Mouse (Mus musculus): ENCODE measurements at regions not wholly inside any gene's neighbourhood (a gene's known extent, or its start where the extent isn't known, plus 50 kb on each side); places are given as distances from the start of the nearest gene placed in this dataset.

DNA sequence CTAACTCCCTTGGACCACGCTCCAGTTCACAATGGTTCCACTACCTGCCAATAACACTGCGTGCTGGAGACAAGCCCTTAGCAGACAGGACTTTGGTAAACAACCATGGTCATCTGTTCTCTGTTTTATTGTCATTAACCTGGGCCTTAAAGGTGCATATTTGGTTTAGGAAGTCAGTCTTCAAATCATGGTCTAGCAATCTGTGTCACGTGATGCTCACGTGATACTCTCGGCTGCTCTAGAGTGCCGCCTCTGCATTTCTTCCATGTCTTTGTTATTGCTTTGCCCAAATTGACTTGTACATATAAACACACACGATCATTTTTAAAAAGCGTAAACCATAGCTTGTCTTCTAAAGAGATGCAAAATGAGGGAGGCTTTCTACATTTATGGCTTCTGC lies 139.8 kb upstream of the 4930535I16Rik start:
- no peak for DNase-seq

DNA sequence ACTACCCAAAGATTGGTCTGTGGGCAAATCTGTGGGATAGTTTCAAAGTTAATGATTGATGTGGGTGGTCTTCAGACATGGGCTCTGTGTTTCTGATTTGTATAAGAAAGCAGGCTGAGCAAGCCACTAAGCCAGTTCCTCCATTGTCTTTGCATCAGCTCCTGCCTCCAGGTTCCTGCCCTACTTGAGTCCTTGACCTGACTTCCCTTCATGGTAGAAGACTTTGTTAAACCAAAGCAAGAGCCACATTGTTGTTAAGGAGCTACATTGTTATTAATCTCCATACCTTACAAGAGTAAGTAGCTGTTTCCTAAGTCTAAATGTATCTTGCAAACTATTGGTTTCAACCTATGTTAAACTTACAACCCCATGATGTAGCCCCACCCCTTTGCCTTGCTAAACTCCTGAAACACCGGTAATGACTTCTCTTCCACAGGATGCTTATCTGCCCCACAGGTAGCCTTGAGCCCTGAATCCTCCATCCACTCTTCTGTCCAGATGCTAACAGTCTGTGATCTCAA lies 136.5 kb upstream of the 4930535I16Rik start:
- DNase-seq: no peak

DNA sequence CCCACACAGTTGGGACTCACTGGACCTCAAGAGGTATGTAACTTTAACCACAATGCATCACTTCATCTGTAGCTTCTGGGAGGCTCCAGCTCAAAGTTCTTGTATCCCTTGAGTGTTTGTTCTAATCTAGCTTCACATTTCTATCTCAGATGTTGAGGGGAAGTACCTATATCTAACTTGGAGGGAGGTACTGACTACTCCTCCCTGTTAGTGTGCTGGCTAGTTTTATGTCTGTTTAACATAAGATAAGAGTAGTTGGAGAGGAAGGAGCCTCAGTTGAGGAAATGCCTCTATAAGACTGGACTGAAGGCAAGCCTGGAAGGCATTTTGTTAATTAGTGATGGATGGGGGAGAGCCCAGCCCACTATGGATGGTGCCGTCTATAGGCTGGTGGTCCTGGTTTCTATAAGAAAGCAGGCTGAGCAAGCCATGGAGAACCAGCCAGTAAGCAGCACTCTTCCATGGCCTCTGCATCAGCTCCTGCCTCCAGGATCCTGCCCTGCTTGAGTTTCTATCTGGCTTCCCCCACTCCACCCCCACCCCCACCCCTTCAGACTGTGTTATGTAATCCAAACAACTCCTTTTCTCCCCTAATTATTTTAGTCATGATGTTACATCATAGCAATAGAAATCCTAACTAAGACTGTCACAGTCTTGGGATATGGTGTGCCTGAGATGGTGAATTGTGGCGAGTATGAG lies 135.7 kb upstream of the 4930535I16Rik start:
- no peak for DNase-seq

DNA sequence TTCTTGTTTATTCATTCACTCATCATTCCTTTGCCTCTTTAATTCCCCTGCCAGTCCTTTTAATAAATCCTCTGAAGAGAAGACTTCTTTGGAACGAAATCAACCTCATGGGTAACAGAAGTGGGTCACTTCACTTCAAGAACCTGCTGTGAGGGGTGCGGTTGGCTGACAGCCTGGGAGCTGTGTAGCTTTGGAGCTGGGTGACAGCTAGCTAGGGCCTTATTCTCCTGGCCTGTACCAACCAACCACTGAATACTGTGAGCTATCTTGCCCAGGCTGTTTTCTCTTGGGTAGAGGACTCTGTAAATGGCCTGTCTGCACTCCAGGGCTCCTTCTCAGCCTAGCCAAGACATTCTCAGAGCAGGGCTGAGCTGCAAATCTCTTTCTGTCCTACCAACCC lies 134.6 kb upstream of the 4930535I16Rik start:
- DNase-seq: no peak

DNA sequence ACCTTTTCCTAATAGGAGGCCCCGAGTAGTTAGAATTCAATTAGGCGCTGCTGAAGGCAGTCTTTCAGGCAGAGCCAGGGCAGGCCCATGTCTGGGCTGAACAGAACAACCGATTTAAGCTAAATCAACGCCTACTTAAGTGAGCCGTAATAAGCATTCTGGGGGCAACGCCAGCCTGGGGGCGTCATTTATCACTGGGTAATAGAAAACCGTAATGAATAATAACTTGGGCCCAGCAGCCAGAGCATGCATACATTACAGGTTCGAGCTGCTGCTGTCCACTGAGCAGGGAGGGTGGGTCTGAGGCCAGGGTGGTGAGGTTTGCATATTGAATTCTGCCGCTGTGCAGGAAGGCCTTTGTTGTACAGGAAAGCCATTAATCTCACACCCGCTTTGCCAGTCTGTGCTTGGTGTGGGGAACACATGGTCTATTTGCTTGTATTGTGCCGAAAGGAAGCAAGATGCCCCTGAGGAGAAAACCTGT lies 130.6 kb upstream of the 4930535I16Rik start:
- DNase-seq: peak; percentile 8

DNA sequence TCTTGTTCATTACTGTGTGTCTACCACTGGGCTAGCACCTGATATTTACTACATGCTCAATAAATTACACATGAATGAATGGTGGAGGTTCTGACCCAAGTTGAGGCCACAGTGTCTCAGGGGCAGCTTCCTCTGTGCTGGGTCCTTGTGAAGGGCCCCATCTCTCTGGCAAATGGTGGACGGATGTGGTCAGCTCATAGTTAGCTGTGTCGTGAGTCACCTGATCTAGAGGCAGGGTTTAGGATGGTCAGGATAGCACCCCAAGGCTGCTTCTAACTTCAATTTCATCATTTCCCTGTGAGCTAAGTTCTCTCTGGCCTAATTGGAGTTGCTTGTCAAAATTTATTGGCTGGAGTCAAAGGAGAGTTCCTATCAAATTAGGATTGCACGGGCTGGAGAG lies 130.1 kb upstream of the 4930535I16Rik start:
- no peak for DNase-seq

DNA sequence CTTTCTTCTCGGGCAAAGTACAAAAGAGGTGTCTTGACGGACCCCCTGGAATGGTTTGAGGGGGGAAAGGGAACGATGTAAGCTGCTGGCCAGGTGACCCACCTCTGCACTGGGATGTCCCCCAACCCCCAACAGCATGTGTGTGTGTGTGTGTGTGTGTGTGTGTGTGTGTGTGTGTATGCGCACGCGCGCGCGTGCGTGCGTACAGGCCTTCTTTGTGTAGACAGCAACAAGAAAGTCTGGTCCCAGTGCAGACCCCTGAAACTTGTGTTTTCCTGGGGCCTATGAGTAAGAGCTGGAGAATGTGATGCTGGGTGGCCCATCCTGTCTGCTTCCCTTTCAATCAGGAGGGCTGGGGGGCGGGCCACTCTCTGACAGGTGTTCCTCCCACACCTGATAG lies 118.7 kb upstream of the 4930535I16Rik start:
- DNase-seq: no peak

DNA sequence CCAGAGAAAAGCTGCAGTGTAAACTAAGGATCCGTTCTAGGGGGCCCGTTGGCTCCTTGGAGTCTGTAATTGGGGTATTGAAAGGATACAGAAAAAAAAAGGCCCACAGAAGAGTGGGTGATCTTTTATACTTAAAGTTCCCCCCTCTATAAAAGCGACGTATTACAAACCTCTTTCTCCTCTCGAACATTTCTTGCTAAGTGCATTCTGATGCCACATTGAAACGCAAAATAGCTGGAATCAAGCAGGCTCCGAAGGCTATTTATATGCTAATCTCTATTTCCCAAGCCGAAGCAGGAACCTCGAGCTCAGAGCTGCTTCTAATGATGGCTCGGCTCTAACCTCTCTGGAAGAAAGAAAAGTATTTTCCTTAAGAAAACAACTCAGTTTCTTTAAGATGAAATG lies 117.8 kb upstream of the 4930535I16Rik start:
- DNase-seq: no peak

DNA sequence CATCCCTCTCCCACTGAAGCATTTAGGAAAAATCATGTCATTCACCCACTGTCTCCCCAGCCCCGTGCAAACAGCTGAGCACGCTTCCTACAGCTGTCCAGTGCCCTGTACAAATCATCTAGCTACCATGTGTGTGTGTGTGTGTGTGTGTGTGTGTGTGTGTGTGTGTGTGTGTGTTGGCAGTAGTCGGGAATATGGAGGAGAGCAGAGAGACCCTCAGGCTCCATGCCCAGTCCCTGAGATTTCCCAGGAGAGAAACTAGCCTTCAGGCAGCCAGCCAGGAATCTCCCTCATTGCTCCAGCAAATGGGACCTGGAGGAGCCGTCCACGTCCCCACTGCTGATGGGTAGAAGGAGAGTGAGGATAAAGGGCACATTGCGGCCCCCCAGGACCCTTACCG lies 117.4 kb upstream of the 4930535I16Rik start:
- peak; percentile 47 for DNase-seq

DNA sequence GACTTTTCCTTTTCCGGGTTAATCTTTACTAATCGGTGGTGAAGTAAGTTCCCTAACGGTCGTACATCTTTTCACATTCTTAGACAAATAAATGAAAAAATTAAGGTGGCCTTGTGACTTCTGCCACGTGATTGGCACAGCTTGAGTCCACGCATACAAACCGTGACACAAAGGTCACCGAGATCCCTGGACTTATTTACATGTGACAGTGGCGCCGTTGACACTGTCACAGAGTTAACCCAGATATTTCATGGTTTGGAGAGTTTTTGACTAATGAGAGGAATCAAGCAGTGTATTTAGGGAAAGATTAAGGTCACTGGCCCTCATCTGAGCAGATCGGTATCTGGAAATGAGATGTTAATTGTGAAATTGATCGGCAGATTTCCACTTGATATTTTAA lies 110.2 kb upstream of the 4930535I16Rik start:
- DNase-seq: no peak

DNA sequence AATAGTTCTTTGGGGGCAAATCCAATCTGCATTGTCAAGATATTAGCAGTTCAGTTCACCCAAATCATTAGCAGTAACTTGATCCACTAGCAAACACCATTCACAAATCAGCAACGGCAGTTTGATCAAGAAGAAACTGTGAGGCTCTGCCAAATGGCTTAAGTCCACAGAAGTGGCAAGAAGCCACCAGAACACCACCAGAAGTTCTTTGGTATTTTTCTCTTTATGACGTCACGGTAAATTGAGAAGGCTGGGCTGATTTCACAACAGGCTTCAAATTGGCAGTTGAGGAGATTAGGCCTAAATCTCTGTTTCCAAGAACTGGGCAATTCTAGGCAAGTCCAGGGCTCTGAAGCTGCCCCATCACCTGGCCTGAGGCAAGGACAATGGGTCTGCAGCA lies 98.6 kb upstream of the 4930535I16Rik start:
- DNase-seq: no peak

DNA sequence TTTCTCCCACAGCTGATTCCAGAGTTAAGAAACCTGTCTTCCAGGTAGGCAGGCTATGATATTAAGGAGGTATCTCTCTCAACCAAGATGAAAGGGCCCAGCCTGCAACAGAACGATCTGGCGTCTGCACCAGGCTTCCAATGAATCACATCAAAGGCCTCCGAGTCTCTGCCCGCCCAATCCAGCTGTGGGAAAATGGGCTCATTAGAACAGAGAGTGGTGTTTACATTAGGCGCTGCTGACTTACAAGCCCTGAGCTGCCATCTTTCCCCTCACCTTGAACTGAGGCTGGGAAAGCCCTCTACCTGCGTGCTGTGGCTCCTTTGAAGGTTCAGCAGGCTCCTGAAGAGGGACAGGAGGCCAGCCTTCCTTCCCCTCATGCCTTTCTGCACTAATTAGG lies 97.5 kb upstream of the 4930535I16Rik start:
- DNase-seq: no peak

DNA sequence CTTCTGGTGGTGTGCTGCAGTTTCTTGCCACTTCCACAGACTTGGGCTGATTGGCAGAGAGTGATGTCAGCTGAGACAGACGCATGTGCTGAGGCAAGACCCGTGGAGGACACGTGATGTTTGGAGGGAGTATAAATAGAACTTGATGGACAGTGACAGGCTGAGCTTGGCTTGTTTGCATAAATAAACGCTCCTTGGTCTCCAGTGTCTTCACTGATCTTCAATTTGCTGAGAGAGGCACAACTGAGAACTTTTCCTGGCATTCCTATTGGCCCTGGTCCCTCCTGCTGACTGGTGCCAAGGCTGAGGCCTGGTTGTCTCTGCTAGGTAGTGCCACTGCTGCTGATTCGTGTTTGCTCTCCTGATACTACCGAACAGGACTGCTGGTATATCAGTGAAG lies 94.6 kb upstream of the 4930535I16Rik start:
- no peak for DNase-seq

DNA sequence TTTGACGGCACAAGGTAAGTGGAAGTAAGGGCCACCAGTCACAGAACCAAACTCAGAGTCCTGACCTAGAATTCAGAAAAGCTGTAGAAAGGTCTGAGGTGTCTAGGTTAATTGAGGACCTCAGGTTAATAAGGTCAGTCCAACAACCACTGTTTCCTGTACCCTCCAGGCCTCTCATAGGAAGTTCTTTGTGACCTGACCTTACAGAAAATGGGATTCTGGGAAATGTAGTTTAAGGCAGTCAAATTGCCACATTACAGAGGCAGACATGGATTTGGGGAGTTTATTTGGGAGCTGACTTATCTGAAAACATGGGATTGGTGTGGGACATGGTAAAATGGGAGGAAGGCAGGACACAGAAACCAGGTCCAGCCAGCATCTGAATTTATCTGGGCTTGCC lies 90.9 kb upstream of the 4930535I16Rik start:
- DNase-seq: no peak

DNA sequence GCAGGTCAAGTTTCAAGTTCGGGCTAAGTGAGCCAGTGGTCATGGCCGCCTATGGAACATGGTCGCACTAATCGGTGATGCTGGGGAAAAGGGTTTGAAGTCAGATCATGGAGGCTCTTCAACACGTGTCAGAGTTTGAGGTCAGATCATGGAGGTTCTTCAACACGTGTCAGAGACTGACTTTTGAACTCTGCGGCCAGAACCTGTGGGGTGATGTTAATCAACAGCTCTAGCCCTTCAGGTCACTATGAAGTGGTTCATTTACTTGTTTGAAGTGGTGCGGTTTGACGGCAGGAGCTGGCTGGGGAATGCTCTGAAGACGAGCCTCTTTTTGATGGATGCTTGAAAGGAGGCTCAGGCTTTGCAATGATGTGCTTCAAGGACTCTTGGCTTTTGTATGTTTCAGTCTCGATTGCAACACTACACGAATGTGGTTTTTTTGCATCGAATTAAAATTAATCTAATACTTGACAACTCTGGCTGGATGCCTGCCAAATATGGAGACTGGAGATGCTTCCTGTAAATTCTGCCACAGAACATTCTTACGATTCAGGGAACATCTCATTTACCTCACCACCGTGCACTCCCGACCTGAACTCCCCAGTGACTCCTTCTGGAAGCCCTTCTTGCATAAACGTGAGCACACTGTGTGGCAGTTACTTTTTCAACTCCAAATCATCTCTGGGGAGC lies 87.9 kb upstream of the 4930535I16Rik start:
- peak; percentile 17 for DNase-seq

DNA sequence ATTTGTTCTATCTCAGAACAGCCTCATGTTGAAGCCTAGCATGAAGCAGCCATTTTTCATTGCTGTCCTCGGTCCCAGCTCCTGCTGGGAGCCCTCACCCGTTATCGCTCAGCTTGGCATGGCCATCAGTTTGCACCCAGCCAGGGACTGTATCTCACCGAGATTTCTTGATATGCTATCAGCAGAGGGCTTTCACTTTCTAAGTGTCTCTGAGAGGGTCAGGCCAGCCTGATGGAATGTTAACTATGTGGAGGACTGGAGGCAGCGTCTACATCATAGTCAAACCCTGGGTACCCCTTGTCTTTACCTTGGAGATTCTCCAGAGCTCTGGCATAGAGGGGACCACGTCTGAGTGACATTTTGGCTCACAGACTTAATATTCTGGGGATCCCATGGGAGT lies 84.9 kb upstream of the 4930535I16Rik start:
- DNase-seq: no peak

DNA sequence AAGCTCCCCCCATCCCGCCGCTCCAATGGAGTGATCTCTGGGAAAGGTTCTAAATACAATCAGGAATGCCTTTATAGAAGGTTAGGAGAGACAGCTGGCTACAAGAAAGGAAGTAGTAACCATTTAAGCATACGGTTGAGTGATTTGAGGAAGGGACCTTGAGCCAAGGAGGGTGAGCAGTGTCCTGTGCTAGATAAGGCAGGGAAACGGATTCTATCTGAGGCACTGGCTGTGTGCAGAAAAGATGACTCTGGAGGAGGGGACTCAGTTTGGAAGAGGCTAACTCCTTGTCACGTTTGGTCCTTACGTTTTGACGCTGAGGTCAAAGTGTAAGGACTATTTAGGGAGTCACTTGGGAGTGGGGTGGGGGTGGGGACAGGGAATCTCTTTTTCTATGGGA lies 84.3 kb upstream of the 4930535I16Rik start:
- no peak for DNase-seq

DNA sequence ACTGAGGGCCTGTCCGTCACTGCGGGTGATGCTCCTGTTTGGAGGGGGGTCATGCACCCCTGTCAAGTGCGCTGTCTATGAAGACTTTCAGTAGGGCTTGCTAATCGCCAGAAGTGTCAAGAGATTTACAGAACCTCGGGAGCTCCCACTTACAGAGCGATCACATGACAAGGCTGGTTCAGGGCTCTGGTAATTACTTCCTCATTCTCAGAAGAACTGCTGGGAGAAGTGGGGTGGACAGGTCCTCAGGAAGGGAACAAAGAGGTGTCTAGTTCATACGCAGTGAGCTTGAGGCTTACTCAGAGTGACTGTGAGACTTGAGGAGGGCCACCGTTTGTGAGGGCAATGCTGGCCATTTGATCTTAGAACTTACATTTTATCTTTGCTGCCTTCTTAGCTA lies 78.0 kb upstream of the 4930535I16Rik start:
- no peak for DNase-seq

DNA sequence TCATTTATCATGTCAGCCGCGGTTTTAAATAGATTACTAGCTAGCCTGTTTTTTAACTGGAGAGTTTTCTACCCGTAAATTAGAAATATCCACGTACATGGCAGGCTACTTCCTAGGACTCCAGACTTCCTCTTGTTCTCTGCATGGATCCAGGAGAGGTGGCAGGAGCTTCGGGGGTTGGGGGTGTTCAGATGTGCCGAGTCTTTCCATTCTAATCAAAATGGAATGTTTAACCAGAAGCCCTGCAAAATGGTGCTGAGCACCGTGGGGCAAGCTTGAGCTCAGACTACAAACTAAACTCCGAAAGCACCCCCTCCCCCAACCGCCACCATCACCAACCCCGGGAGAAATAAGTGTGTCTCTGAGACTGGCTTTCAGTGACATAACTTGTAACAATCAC lies 73.4 kb upstream of the 4930535I16Rik start:
- no peak for DNase-seq

DNA sequence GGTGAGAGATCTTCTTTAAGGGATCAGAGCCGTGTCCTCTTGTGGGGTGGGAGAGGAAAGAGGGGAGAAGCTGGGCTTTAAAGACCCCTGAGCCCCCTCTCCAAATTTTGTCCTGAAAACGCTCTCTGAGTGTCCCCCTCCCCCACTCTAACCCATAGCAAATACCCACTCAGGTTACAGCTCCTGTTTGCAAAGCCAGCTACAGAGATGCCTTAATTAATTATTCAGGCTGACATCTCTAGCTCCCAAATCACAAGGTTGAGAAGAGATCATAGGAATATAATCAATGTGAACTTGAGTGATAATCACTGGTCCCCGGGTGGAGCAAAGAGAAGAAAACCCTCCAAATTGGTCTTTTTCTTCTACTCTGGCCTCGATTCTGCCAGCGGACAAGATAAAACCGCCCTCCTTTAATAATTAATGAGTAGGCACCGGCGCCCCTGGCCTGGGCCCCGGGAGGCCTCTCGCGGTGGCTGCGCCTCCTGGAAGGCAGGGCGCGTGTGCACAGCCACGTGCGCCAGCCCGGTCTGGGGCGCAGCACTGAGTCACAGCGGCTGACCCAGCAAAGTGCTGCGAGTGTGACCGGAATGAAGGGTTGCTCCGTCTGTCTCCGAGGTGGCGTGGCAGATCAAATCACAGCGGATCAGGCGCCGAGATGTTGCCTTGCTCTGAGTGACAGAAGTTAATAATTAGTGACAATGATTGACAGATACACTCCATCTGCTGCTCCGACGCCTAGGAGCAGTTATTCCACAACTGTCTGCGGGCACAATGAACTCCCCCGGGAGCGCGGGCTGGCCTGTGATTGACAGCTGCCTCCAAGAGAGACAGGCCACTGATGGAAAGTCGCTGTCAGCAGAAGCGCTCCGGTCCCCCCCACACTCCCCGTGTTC lies 72.7 kb upstream of the 4930535I16Rik start:
- DNase-seq: peak; percentile 59

Measured in kidney, postnatal 10 days (tissue).